Mouse (Mus musculus): ENCODE results near the gene Gm10570. TPM values are rescaled to one million over a fixed set of nuclear protein-coding genes. Genes with fewer than 3 reads are reported as not detected.

Gene Gm10570
- polyA plus RNA-seq, 1 experiment = 0.25 TPM

GRCm38 (mm10) chr4:130264131-130264530, 44.3 kb downstream of the Gm10570 start:
- 31% methylated on average over 11 of the region's 11 CpGs for WGBS
- Histone ChIP-seq H3K36me3 (ENCODE audit: control insufficient read depth, insufficient read depth, low read length) (no peaks in the 10 kb centered on the region), H3K4me1 (ENCODE audit: control insufficient read depth, insufficient read depth, low read length) (peaks cover 12% of the 10 kb centered on the region), H3K4me3 (ENCODE audit: insufficient read depth, low read depth, low read length) (no peak overlapping the region), H3K27ac (ENCODE audit: insufficient read depth, low read depth, low read length) (no peak overlapping the region), H3K27me3 (replicated peaks; ENCODE audit: control insufficient read depth, insufficient read depth, low read length) (no peaks in the 10 kb centered on the region)
- TF ChIP-seq POLR2A (IDR thresholded peaks at IDR 0.05; ENCODE audit: low read depth, low read length) = no peak
- TF ChIP-seq CTCF (conservative IDR thresholded peaks at IDR 0.05; ENCODE audit: insufficient read depth, insufficient read length, low read depth, low read length) = no peak
- no peak for DNase-seq

- 42% methylated on average over 5 of the region's 5 CpGs for WGBS
- no peaks in the 10 kb centered on the region for H3K4me1 ChIP-seq (ENCODE audit: control insufficient read depth, insufficient read depth, low read length)
- no peak overlapping the region for H3K4me3 ChIP-seq (ENCODE audit: insufficient read depth, low read depth, low read length)
- no peaks in the 10 kb centered on the region for H3K36me3 ChIP-seq (ENCODE audit: control insufficient read depth, insufficient read depth, low read length)
- no peaks in the 10 kb centered on the region for H3K27me3 ChIP-seq (replicated peaks; ENCODE audit: control insufficient read depth, insufficient read depth, low read length)
- no peak overlapping the region for H3K27ac ChIP-seq (ENCODE audit: insufficient read depth, low read depth, low read length)
- TF ChIP-seq CTCF (conservative IDR thresholded peaks at IDR 0.05; ENCODE audit: insufficient read depth, insufficient read length, low read depth, low read length) = peak; percentile 42; the same call in 1 of the 2 replicates
- TF ChIP-seq POLR2A (IDR thresholded peaks at IDR 0.05; ENCODE audit: low read depth, low read length) = no peak
- peak; percentile 19 for DNase-seq
Observed at GRCm38 (mm10) chr4:130260406-130260805, 48.1 kb downstream of the Gm10570 start.

Other genes starting within 250 kb of the Gm10570 start
- gene Pef1, start 206.1 kb downstream of the Gm10570 start, polyA plus RNA-seq (2012; rRNA removed) = 129 and 139 TPM in 2 replicates
- 0.54 and 0.56 TPM in 2 replicates for gene Hcrtr1, start 169.3 kb downstream of the Gm10570 start, polyA plus RNA-seq (2012; rRNA removed)
- 118 and 133 TPM in 2 replicates for gene Tinagl1, start 133.6 kb downstream of the Gm10570 start, polyA plus RNA-seq (2012; rRNA removed)
- gene Gm853, start 86.3 kb downstream of the Gm10570 start, polyA plus RNA-seq (2012; rRNA removed) = 64.7 and 89.1 TPM in 2 replicates
- gene Serinc2, start 29.5 kb downstream of the Gm10570 start, polyA plus RNA-seq (2012; rRNA removed) = 54.8 and 77.5 TPM in 2 replicates
- 235 and 321 TPM in 2 replicates for gene Fabp3, start 79 bp downstream of the Gm10570 start, polyA plus RNA-seq (2012; rRNA removed)
- 21.1 and 22.7 TPM in 2 replicates for gene Zcchc17, start 51.3 kb upstream of the Gm10570 start, polyA plus RNA-seq (2012; rRNA removed)
- gene Snrnp40, start 51.5 kb upstream of the Gm10570 start, polyA plus RNA-seq (2012; rRNA removed) = 22.1 and 23.2 TPM in 2 replicates

Data from kidney, adult 2 months (tissue).